Mouse (Mus musculus): ENCODE measurements at regions not wholly inside any gene's neighbourhood (a gene's known extent, or its start where the extent isn't known, plus 50 kb on each side); places are given as distances from the start of the nearest gene placed in this dataset.

- Histone ChIP-seq H3K27ac (no peak overlapping the region; the same call in 1 of the 2 replicates), H3K36me3 (no peaks in the 10 kb centered on the region), H3K27me3 (no peaks in the 10 kb centered on the region), H3K4me3 (replicated peaks) (no peak overlapping the region), H3K9ac (replicated peaks) (no peak overlapping the region), H3K9me3 (no peaks in the 10 kb centered on the region), H3K4me2 (replicated peaks) (no peak overlapping the region), H3K4me1 (replicated peaks) (peaks cover 9% of the 10 kb centered on the region)
- 0 out of 2 replicates have a peak, but pooled peaks have one; percentile 43 for ATAC-seq
- 9% methylated on average over 1 of the region's 1 CpGs for WGBS
These were observed 254.8 kb upstream of the Plxna2 start for GRCm38 (mm10) chr1:194363129-194363768.

- Histone ChIP-seq H3K27ac (no peak overlapping the region), H3K9ac (replicated peaks) (no peak overlapping the region), H3K27me3 (no peaks in the 10 kb centered on the region), H3K4me3 (replicated peaks) (no peak overlapping the region), H3K36me3 (no peaks in the 10 kb centered on the region), H3K4me1 (replicated peaks) (peaks cover 9% of the 10 kb centered on the region), H3K9me3 (no peaks in the 10 kb centered on the region), H3K4me2 (replicated peaks) (no peak overlapping the region)
- ATAC-seq = no peak
These were observed 255.7 kb upstream of the Plxna2 start for GRCm38 (mm10) chr1:194362298-194362697.

GRCm38 (mm10) chr1:194361316-194361715 lies 256.7 kb upstream of the Plxna2 start:
- no peaks in the 10 kb centered on the region for H3K27me3 ChIP-seq
- no peak overlapping the region for H3K4me2 ChIP-seq (replicated peaks)
- H3K9ac ChIP-seq (replicated peaks) = no peak overlapping the region
- no peaks in the 10 kb centered on the region for H3K9me3 ChIP-seq
- no peaks in the 10 kb centered on the region for H3K36me3 ChIP-seq
- 8% methylated on average over 1 of the region's 1 CpGs for WGBS
- H3K27ac ChIP-seq = no peak overlapping the region
- peaks cover 9% of the 10 kb centered on the region for H3K4me1 ChIP-seq (replicated peaks)
- H3K4me3 ChIP-seq (replicated peaks) = no peak overlapping the region
- ATAC-seq = no peak

- no peak overlapping the region for H3K4me3 ChIP-seq (replicated peaks)
- WGBS = 78% methylated on average over 1 of the region's 1 CpGs
- ATAC-seq = no peak
These were observed 263.5 kb upstream of the Plxna2 start for GRCm38 (mm10) chr1:194354332-194355120.

GRCm38 (mm10) chr1:194345304-194346033 lies 272.5 kb upstream of the Plxna2 start:
- H3K4me3 ChIP-seq (replicated peaks) = no peak overlapping the region
- no peaks in the 10 kb centered on the region for H3K36me3 ChIP-seq
- H3K9ac ChIP-seq (replicated peaks) = no peak overlapping the region
- H3K9me3 ChIP-seq = no peaks in the 10 kb centered on the region
- no peak overlapping the region for H3K27ac ChIP-seq
- ATAC-seq = no peak
- peaks cover 16% of the 10 kb centered on the region for H3K4me1 ChIP-seq (replicated peaks)
- no peaks in the 10 kb centered on the region for H3K27me3 ChIP-seq
- no peak overlapping the region for H3K4me2 ChIP-seq (replicated peaks)
- WGBS = 74% methylated on average over 3 of the region's 3 CpGs

More at GRCm38 (mm10) chr1:194354332-194355120, 263.5 kb upstream of the Plxna2 start:
- Histone ChIP-seq H3K36me3 (no peaks in the 10 kb centered on the region), H3K27me3 (no peaks in the 10 kb centered on the region), H3K4me2 (replicated peaks) (no peak overlapping the region), H3K27ac (no peak overlapping the region), H3K4me1 (replicated peaks) (no peaks in the 10 kb centered on the region; the same call in 1 of the 2 replicates), H3K9me3 (no peaks in the 10 kb centered on the region), H3K9ac (replicated peaks) (no peak overlapping the region)

- Histone ChIP-seq H3K4me1 (replicated peaks) (peaks cover 16% of the 10 kb centered on the region), H3K9ac (replicated peaks) (no peak overlapping the region), H3K9me3 (no peaks in the 10 kb centered on the region), H3K27ac (no peak overlapping the region), H3K27me3 (no peaks in the 10 kb centered on the region), H3K36me3 (no peaks in the 10 kb centered on the region), H3K4me2 (replicated peaks) (no peak overlapping the region), H3K4me3 (replicated peaks) (no peak overlapping the region)
- 77% methylated on average over 1 of the region's 1 CpGs for WGBS
- ATAC-seq = 0 out of 2 replicates have a peak, but pooled peaks have one; percentile 27
These were observed 275.4 kb upstream of the Plxna2 start for GRCm38 (mm10) chr1:194342568-194342967.

- H3K9me3 ChIP-seq = no peaks in the 10 kb centered on the region
- no peaks in the 10 kb centered on the region for H3K36me3 ChIP-seq
- 41% methylated on average over 3 of the region's 3 CpGs for WGBS
- no peak overlapping the region for H3K4me2 ChIP-seq (replicated peaks)
- peaks cover 16% of the 10 kb centered on the region for H3K4me1 ChIP-seq (replicated peaks)
- H3K27me3 ChIP-seq = no peaks in the 10 kb centered on the region
- ATAC-seq = 0 out of 2 replicates have a peak, but pooled peaks have one; percentile 66
- H3K4me3 ChIP-seq (replicated peaks) = no peak overlapping the region
- 0 out of 2 replicates have a peak overlapping the region, but pooled peaks have one; percentile 54 for H3K27ac ChIP-seq
- H3K9ac ChIP-seq (replicated peaks) = no peak overlapping the region
These were observed 276.3 kb upstream of the Plxna2 start for GRCm38 (mm10) chr1:194341758-194342157.

GRCm38 (mm10) chr1:194334752-194335719 lies 283.0 kb upstream of the Plxna2 start:
- no peak overlapping the region for H3K27ac ChIP-seq
- WGBS = 76% methylated on average over 5 of the region's 5 CpGs

GRCm38 (mm10) chr1:194332639-194333038 lies 285.4 kb upstream of the Plxna2 start:
- ATAC-seq = peak; percentile 56; the same call in 1 of the 2 replicates
- no peaks in the 10 kb centered on the region for H3K27me3 ChIP-seq

More at GRCm38 (mm10) chr1:194334752-194335719, 283.0 kb upstream of the Plxna2 start:
- peaks cover 14% of the 10 kb centered on the region for H3K4me1 ChIP-seq (replicated peaks)
- no peaks in the 10 kb centered on the region for H3K27me3 ChIP-seq
- no peak overlapping the region for H3K9ac ChIP-seq (replicated peaks)
- no peaks in the 10 kb centered on the region for H3K36me3 ChIP-seq
- H3K9me3 ChIP-seq = no peaks in the 10 kb centered on the region
- no peak overlapping the region for H3K4me2 ChIP-seq (replicated peaks)
- no peak overlapping the region for H3K4me3 ChIP-seq (replicated peaks)
- no peak for ATAC-seq

GRCm38 (mm10) chr1:194330471-194330870 lies 287.5 kb upstream of the Plxna2 start:
- no peak overlapping the region for H3K4me2 ChIP-seq (replicated peaks)
- no peaks in the 10 kb centered on the region for H3K36me3 ChIP-seq
- ATAC-seq = no peak
- 100% methylated on average over 1 of the region's 1 CpGs for WGBS
- no peak overlapping the region for H3K9ac ChIP-seq (replicated peaks)
- no peak overlapping the region for H3K27ac ChIP-seq
- no peaks in the 10 kb centered on the region for H3K9me3 ChIP-seq
- H3K4me3 ChIP-seq (replicated peaks) = no peak overlapping the region
- H3K27me3 ChIP-seq = no peaks in the 10 kb centered on the region
- peaks cover 10% of the 10 kb centered on the region for H3K4me1 ChIP-seq (replicated peaks)

More at GRCm38 (mm10) chr1:194332639-194333038, 285.4 kb upstream of the Plxna2 start:
- no peaks in the 10 kb centered on the region for H3K36me3 ChIP-seq
- H3K27ac ChIP-seq = no peak overlapping the region
- no peak overlapping the region for H3K4me3 ChIP-seq (replicated peaks)
- H3K9me3 ChIP-seq = no peaks in the 10 kb centered on the region
- H3K9ac ChIP-seq (replicated peaks) = no peak overlapping the region
- peaks cover 14% of the 10 kb centered on the region for H3K4me1 ChIP-seq (replicated peaks)
- H3K4me2 ChIP-seq (replicated peaks) = no peak overlapping the region

Measured in midbrain, embryonic 13.5 days (tissue).